Mouse (Mus musculus) heart, adult 8-10 months (tissue): ENCODE measurements around the gene Nadk2. TPM values are rescaled to one million over a fixed set of nuclear protein-coding genes. Genes with fewer than 3 reads are reported as not detected.

ENCODE experiments used
- DNase-seq: peaks from one replicate; pipeline ENCODE4 v3.0.0; 2022; ENCODE audit warnings: low spot score
- total RNA-seq, 4 experiments: library from RNA; stranded (reverse); gene quantifications; 2 replicates each; pipeline ENCODE4 v1.2.4; 2022

The Nadk2 gene
- 10 to 100 TPM; 71.5 to 94.8 (median 72.6) TPM for total RNA-seq

DNA sequence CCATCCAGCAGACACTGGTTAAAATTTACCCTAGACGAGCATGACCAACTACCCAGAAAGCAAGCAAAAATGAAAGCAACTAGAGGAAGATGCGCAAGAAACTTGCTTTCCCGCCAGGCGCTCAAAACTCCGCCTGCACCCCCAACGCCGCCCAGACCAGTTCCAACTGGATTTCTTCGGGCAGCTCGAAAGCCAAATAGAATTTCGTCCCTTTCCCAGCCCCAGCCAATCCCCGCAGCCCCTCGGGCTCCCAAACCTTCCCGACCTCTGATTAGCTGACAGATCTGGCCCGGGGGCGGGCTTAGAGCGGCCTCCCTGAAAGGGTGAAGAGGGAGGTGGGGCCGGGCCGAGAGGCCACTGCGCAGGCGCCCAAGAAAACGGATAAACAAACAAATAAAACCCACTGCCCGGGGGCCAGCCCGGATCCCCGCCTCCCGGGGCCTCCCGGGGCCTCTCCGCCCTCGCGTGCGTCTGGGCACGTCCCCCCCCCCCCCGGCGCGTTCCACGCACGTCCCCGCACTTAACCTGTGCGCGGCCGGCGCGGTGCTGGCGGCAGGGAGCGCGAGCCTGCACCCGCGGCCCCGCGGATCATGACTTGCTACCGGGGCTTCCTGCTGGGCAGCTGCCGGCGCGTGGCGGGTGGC, at the start of gene Nadk2:
Gene Nadk2, plus strand, starts transcription at position 349 of the 644 bp plus-strand sequence.
- peak; percentile 99 for DNase-seq

DNA sequence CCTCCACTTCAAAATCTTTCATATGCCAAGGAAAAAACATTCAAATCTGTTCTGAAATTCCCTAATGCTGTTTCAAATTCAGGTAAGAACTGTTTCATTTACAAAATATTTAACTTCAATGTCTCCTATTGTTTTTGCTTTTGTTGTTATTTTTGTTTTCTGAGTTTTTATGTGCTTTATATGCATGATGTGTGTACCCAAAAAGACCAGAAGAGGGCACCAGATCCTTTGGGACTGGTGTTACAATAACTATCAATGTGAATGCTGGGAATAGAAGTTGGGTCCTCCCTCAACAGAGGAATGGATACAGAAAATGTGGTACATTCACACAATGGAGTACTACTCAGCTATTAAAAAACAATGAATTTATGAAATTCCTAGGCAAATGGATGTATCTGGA, 15.4 kb upstream of the Nadk2 start:
- DNase-seq: no peak

GRCm38 (mm10) chr15:9059856-9060255, 11.2 kb upstream of the Nadk2 start:
- no peak for DNase-seq

DNA sequence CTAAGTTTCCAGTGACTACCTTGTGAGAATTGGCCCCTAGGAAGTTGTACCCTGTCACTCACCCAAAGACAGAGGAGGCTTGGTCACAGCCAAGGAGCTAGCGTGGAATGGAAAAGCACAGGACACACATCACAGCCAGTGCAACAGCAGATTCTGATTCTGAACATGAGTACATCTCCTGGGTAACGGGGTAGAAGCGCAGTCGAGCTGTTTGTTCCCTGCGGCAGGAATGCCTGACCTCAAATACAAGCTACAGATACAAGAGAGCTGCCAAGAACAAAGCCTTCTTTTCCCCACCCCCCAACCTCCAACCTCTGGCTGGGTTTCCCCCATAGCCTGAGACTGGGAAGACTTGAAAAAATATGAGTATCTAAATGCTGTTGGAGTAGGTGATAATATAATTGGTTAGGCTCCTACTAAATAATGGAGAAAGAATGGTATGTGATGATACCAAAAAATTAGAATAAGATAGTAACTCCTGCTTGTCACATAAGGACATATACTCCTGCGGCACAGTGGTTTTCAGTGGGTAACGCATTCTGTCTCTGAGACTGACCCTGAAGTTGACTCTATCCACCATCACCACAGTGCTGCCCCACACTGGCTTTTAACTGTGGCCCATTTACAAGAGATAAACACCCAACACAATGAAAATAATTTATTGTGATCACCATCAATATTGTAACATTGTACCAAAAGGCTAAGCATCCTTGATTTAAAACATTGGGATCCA, 9.7 kb upstream of the Nadk2 start:
- DNase-seq: no peak

DNA sequence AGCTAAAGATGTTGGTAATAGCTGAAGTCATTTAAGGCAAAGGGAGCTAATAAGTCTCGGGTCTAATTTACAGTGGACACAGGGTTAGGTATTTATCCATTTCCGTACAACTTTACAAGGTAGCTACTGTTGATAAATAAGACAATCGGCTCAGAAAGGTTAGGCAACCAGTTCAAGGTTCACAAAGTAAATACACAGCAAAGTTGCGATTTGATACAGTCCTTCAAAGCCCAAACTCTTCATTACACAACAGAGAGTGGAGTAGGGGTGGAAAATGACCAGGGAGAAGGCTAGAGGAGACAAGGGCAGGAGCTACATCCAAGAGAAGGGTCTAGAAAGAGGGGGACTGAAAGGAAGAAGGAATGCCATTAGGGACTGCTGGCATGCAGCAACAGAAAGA, 2.2 kb upstream of the Nadk2 start:
- no peak for DNase-seq

DNA sequence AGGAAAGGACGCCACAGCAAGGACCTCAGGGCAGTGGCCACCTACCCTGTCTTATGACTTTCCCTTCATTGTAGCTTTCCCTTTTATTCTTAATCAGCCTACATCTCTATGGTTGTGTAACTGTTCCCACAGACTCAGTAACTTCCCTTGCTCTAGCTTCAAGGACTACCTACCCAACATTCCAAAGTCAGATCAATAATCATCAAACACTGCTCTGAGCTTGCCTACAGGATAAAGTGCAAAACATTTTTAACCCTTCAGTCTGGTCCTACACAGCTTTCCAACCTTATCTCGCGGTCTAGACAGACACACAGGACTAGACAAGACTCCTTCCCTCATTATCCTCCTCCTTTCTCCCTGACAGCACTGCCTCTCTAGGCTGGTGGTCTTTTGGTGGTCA, 707 bp upstream of the Nadk2 start:
- no peak for DNase-seq

GRCm38 (mm10) chr15:9071556-9072544, 790 bp downstream of the Nadk2 start:
- DNase-seq: peak; percentile 35

- DNase-seq: peak; percentile 44
Measured at GRCm38 (mm10) chr15:9072630-9073029, 1.6 kb downstream of the Nadk2 start.

GRCm38 (mm10) chr15:9073067-9073608, 2.1 kb downstream of the Nadk2 start:
- DNase-seq: no peak

DNA sequence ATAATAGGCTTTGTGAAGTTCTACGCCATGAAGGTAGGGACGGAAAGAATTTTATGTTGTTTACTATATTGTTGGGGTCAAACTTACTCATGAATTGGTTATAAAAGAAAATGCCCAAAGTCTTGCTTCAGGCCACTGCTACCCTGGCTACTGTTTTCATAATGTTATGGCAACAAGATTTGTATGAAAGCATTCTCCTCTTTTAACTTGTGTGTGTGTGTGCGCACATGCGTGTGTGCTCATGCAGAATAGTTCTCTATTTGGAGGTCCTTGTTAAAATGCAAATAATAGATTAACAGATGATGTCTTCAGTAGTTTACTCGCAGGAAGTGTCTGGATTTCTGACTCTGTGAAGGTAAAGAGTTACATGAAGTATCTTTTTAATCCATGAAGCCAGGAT, 2.6 kb downstream of the Nadk2 start:
- no peak for DNase-seq

GRCm38 (mm10) chr15:9074139-9074538, 3.1 kb downstream of the Nadk2 start:
- DNase-seq: no peak

DNA sequence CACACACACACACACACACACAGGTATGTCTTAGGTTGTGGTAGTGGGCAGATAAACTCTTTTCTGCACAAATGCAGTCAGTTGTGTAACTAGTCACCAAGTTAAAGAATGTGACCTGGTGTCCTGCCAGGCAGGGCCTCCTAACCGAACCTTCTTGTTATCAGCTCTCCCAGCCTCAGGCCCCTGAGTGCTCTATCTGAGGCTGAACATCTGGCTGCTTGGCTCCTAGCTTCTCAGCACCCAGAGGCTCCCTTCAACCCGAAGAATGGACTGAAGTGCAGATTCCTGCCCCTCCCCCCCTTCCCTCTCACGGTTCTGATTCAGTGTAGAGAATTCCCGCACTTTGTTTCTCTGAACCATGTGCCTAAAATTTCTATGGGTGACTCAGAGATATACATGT, 3.6 kb downstream of the Nadk2 start:
- no peak for DNase-seq

DNA sequence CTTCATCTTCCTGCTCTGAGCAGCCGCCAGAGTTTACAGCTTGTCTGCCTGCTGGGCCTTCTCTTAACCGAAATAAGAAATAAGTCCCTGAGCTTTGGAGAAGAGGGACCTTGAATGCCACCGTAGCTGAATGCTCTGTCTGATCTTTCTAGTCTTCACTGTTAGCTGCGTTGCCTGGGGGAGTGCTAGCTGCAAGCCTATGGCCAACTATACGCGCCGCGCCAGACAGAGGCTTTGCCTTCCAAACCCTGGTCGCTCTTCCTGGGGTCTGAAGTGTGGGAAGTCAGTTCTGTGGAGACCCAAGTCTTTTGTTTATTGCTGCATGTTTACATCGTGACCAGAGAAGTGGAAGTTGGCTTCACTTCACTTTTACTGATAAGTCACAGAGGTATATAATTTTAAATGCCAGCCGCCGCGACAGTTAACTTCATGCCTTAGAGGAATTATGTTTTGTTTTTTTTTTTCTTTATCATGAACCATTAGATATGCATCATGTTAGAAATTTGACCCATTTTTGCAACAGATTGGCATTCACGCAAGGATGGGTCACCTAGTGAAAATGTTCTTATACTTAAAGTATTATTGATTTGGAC, 4.6 kb downstream of the Nadk2 start:
- DNase-seq: no peak

DNA sequence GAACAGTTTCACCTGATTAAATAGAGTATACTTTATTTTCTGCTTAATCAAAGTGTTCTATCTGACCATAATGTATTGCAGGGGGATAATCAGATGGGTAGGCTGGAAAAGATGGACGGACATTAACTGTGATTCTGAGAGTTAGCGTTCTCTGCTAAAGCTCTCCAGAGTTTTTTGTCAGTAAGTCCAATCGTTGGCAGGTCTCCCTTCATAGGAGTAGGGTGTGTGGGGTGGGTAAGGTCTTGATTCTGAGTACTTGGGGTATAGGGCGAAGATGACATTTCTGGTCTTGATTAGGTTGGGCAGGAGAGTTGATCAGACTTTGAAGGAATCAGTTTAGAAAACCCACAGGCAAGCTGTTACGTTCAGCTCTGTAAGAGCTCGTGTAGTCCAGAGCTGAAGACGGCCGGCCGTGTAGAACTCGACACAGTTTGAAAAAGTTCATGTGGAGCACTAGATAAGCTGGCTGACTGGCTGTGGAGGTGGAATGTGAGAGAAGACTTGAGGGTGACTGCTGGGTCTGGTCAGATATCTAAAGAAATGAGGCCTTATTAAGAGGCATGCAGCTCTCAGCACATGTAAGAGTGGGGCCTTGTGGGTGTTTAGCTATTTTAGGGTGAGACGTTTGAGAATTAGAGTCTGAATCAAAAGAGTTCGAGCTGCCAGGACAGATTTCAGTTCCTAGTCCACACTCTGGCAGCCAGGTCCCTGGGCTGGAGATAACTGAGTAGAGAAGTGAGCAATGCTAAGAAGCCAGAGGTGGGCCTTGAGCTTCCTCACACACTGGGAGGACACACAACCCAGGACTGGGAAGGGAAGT, 7.6 kb downstream of the Nadk2 start:
- DNase-seq: no peak

DNA sequence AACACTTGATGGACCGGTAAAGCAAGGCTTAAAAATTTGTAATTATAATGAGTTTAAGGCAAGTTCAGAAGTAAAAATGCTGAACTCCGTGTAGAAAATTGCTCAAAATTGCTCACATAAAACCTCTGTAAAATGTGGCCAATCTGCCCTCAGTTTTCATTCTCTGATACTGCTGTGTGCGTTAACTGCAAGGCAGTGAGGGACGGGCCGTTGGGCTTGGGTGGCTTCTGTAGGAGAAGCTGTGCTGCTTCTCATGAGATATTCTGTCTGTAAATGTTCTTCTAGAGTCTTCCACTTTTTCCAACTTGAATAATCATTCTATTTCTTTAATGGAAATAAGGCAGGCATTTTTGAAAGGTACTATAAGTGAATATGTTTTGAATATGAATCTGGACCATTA, 8.6 kb downstream of the Nadk2 start:
- DNase-seq: no peak

DNA sequence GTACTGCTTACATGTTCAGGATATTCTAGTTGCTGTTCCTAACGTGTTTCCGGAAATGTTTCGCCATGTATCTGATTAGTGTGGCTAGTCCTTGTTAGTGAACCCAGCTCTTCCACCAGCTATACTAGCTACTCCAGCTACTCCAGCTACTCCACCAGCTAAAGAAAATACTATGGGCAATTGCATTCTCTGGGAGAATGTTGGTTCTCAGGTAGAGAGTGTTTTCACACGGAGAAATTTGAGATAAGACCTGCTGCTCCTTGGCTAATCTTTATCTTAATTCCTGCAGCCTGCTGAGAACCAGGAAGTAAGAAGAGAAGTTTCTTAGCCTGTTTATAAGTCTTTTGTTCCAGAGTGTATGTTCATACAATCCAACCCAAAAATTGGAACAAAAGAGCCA, 9.1 kb downstream of the Nadk2 start:
- no peak for DNase-seq

DNA sequence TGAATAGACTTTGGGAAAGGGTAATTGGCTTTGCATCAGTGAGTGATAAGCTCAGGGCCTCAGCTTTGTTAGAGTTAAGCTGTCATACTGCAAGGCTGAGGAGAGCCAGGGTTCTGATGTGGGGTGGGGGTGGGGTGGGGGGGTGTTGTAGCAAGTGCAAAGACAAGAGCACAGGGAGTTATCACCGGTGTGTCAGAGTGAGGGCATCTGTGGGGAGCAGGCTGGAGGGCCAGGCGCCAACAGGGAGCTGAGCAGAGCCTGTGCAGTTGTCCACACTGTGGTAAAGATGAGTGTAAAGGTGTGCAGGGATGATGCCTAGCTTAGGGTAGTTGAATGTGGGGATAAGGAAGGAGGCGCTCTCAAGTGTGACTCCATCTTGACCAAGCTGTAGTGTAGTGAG, 10.2 kb downstream of the Nadk2 start:
- DNase-seq: no peak

GRCm38 (mm10) chr15:9082753-9083152, 11.7 kb downstream of the Nadk2 start:
- DNase-seq: no peak

DNA sequence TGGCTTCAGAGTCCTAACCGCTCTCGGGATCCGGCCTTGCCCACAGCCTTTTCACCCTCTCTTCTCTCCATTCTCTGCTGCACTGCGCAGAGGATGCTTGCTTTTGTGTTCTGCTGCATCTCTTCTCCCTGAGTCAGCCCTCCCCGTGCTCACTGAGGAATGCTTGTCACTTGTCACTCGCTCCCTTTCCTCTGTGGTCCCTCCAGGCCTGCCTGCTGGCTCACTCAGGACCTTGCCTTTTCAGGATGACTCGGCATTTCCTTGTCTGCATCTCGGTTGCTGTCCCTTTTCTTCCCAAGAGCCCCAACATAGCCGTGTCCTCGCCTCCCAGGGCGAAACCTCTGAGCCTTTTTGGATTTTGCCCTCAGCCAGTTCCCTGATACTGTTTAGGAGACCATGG, 15.8 kb downstream of the Nadk2 start:
- DNase-seq: no peak

- no peak for DNase-seq
Measured at GRCm38 (mm10) chr15:9087421-9087820, 16.4 kb downstream of the Nadk2 start.
